Mouse (Mus musculus) hindbrain, embryonic 10.5 days (tissue): ENCODE data around the gene Tubb1. TPM values are rescaled to one million over a fixed set of nuclear protein-coding genes. Genes with fewer than 3 reads are reported as not detected.

Source experiments
- DNase-seq: peaks from one replicate; pipeline ENCODE4 v3.0.0-alpha.2; 2017; ENCODE audit warnings: low spot score
- H3K27ac ChIP-seq: fragments of 300-500 bp; sonication (generic); 2 replicates; pipeline ENCODE4 v1.5.1; 2016; ENCODE audit warnings: mild to moderate bottlenecking, moderate library complexity
- H3K27me3 ChIP-seq: fragments of 300-500 bp; sonication (generic); 2 replicates; pipeline ENCODE4 v1.6.1; 2016; ENCODE audit warnings: mild to moderate bottlenecking; ENCODE audit not compliant: poor library complexity, insufficient read depth, severe bottlenecking
- H3K36me3 ChIP-seq: fragments of 300-500 bp; sonication (generic); 2 replicates; pipeline ENCODE4 v1.6.1; 2016; ENCODE audit warnings: mild to moderate bottlenecking, moderate library complexity
- H3K4me1 ChIP-seq: fragments of 300-500 bp; sonication (generic); replicated peaks from 2 replicates; pipeline ENCODE4 v1.6.1; 2016; ENCODE audit warnings: mild to moderate bottlenecking
- H3K4me3 ChIP-seq: fragments of 300-500 bp; sonication (generic); 2 replicates; pipeline ENCODE4 v1.5.1; 2016; ENCODE audit warnings: mild to moderate bottlenecking, moderate library complexity
- H3K9me3 ChIP-seq: fragments of 300-500 bp; sonication (generic); 2 replicates; pipeline ENCODE4 v1.6.1; 2016; ENCODE audit warnings: mild to moderate bottlenecking, moderate library complexity
- WGBS: fragments of 180-500 bp; shearing (Covaris S2); methylation state at CpG from one replicate; pipeline ENCODE4 v1.1.7; 2016; 5-methylcytosine and 5-hydroxymethylcytosine counted together
- polyA plus RNA-seq: library from polyadenylated mRNA; unstranded; fragments of >200 nt; fragmentation: Nextera tagmentation; extraction: Ambion mirVana; gene quantifications from 2 replicates; pipeline ENCODE4 v1.2.1, GENCODE M21; 2016

Tubb1 gene
- polyA plus RNA-seq, 1 experiment from 2014 or later, result 5.5 TPM

DNA sequence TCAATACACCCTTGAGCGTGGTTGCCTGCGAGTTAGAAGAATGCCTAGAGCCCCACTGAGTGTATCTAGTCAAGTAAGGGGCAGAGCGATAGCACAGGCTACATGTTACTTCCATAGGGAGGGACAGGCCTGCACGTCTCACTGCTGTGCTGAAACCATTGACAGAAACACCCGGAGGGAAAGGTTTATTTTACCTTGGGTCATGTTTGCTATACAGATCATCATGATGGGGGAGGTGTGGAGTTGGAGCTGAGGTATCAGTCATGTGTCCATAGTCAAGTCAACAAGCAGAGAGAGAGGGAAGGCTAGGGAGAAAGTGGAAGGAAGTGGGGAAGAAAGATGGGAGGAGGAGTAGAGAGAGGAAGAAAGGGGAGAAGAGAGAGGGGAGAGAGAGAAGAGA, 36.5 kb downstream of the Tubb1 start:
- Histone ChIP-seq H3K27me3 (no peaks in the 10 kb centered on the region), H3K4me1 (no peaks in the 10 kb centered on the region), H3K9me3 (no peaks in the 10 kb centered on the region), H3K36me3 (no peaks in the 10 kb centered on the region), H3K27ac (no peak overlapping the region), H3K4me3 (no peak overlapping the region)
- DNase-seq, result no peak
- 84% methylated on average over 5 of the region's 5 CpGs for WGBS

DNA sequence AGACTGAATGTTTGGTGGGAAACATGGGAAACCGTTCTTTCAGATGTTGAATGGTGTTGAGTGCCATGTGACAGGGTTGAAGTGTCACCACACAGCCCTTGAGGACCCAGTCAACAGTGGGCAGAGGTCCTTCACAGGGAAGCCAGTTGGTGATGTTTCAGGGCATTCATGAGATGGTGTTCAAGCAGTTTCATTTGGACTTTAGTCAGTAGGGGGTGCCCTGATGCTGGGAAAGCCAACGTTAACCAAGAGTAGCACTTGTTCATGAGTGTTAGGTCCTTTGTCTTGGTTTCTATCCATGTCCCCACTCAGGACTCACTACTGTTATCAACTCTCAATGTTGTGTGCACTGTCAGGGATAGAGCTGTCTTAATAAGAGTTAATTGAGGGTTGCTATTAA, 42.4 kb downstream of the Tubb1 start:
- H3K4me3 ChIP-seq, result no peak overlapping the region
- H3K36me3 ChIP-seq, result no peaks in the 10 kb centered on the region
- H3K27ac ChIP-seq, result no peak overlapping the region
- no peaks in the 10 kb centered on the region for H3K27me3 ChIP-seq
- H3K9me3 ChIP-seq, result no peaks in the 10 kb centered on the region; the same call in 1 of the 2 replicates
- H3K4me1 ChIP-seq, result no peaks in the 10 kb centered on the region
- no peak for DNase-seq
- 75% methylated on average over 2 of the region's 2 CpGs for WGBS

DNA sequence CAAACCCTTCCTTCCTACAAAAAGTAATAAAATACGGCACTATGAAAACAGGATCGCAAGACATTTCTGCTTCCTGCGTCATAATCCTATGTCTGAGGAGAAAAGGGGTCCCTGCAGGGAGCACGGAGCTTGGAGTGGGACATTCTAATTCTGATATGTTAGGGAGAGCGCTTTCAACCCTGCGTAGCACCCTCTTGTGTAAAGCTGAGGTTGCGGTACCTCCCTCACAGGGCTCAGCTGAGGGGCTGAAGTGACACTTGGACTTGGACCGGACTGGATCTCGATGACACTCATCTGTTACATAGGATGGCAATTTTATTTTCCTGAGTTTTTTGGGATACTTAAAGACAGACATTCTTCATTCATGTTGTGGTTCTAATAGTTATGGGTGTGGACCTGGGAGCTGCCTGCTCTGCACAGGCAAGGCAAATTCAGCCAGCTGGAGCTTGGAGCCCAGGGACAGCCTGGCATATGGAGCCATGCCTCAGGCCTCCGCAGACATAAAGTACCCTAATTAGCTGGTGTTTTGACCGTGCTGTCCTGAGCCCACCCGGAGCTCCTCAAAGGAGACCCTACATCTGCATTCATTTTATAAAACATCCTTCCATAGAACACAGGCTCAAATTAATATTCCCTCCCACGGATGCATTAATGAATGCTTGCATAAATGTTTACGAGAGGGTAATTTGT, 50.5 kb downstream of the Tubb1 start:
- H3K27ac ChIP-seq, result no peak overlapping the region
- H3K27me3 ChIP-seq, result no peaks in the 10 kb centered on the region
- 89% methylated on average over 14 of the region's 14 CpGs for WGBS
- no peak for DNase-seq
- no peaks in the 10 kb centered on the region for H3K9me3 ChIP-seq
- H3K36me3 ChIP-seq, result no peaks in the 10 kb centered on the region
- H3K4me3 ChIP-seq, result no peak overlapping the region
- 0 out of 2 replicates have a peak, but pooled peaks cover 3% of the 10 kb centered on the region for H3K4me1 ChIP-seq

DNA sequence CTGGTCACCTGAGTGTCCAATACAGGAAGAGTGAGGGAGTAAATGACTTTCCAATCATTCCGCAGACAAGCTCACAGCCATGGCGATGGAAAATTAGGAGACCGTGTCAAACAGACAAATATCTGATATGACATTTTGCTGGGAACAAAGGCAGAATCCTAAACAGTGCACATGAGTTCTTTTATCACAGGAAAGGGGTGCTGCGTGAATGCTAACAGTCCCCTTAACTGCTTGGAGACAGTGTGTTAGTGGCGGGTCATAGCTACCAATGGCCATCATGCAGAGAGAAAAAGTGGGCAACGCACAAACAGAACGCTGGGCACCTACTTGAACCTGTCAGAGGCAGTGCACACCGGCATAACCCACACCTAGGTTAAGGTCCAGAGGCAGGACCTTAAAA, 51.0 kb downstream of the Tubb1 start:
- no peaks in the 10 kb centered on the region for H3K27me3 ChIP-seq
- no peak overlapping the region for H3K4me3 ChIP-seq
- no peaks in the 10 kb centered on the region for H3K36me3 ChIP-seq
- H3K27ac ChIP-seq, result no peak overlapping the region
- 94% methylated on average over 8 of the region's 8 CpGs for WGBS
- 0 out of 2 replicates have a peak, but pooled peaks cover 3% of the 10 kb centered on the region for H3K4me1 ChIP-seq
- no peaks in the 10 kb centered on the region for H3K9me3 ChIP-seq
- no peak for DNase-seq

DNA sequence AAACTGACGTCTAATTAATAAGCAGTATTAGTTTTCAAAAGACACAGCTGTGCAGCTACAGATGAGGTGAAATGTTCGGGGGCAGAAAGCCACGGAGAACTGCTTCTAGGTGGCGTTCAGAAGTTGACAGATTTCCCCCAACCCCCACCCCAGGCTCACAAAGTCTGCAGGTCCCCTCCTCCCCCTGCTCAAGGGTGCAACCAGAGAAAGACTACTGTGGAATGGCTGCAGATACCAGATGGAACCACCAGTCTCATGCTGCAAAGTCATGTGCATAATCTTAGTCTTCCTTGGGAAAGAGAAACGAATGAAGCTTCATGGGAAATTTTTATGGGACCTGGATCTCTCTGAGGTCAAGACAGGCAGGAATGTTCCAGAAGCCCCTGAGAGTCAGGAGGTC, 51.8 kb downstream of the Tubb1 start:
- Histone ChIP-seq H3K36me3 (no peaks in the 10 kb centered on the region), H3K27me3 (no peaks in the 10 kb centered on the region), H3K9me3 (no peaks in the 10 kb centered on the region), H3K4me1 (0 out of 2 replicates have a peak, but pooled peaks cover 3% of the 10 kb centered on the region), H3K4me3 (no peak overlapping the region), H3K27ac (no peak overlapping the region)
- 69% methylated on average over 5 of the region's 5 CpGs for WGBS
- no peak for DNase-seq

GRCm38 (mm10) chr2:174502831-174503460, 52.5 kb downstream of the Tubb1 start:
- no peaks in the 10 kb centered on the region for H3K9me3 ChIP-seq
- no peak overlapping the region for H3K27ac ChIP-seq

More at GRCm38 (mm10) chr2:174502831-174503460, 52.5 kb downstream of the Tubb1 start:
- Histone ChIP-seq H3K27me3 (no peaks in the 10 kb centered on the region), H3K36me3 (no peaks in the 10 kb centered on the region), H3K4me1 (0 out of 2 replicates have a peak, but pooled peaks cover 3% of the 10 kb centered on the region), H3K4me3 (no peak overlapping the region)
- DNase-seq, result no peak
- 82% methylated on average over 25 of the region's 25 CpGs for WGBS

Other genes starting within 250 kb of the Tubb1 start
- gene Gnas, start 166.4 kb upstream of the Tubb1 start, polyA plus RNA-seq, result 1,166 and 1,270 TPM in 2 replicates
- gene Gm20721, start 104.0 kb upstream of the Tubb1 start, polyA plus RNA-seq, result 10.5 and 13.1 TPM in 2 replicates
- 196 TPM in 2 replicates for gene Nelfcd, start 34.9 kb upstream of the Tubb1 start, polyA plus RNA-seq
- gene Ctsz, start 11.7 kb upstream of the Tubb1 start, polyA plus RNA-seq, result 104 and 109 TPM in 2 replicates
- 623 and 749 TPM in 2 replicates for gene Atp5e, start 13.4 kb downstream of the Tubb1 start, polyA plus RNA-seq
- gene Prelid3b, start 22.4 kb downstream of the Tubb1 start, polyA plus RNA-seq, result 122 and 127 TPM in 2 replicates
- not detected in 2 replicates for gene Zfp831, start 192.8 kb downstream of the Tubb1 start, polyA plus RNA-seq